Comparison of ENCODE assay signal across 9 mouse cellular contexts in the genomic region with DNA sequence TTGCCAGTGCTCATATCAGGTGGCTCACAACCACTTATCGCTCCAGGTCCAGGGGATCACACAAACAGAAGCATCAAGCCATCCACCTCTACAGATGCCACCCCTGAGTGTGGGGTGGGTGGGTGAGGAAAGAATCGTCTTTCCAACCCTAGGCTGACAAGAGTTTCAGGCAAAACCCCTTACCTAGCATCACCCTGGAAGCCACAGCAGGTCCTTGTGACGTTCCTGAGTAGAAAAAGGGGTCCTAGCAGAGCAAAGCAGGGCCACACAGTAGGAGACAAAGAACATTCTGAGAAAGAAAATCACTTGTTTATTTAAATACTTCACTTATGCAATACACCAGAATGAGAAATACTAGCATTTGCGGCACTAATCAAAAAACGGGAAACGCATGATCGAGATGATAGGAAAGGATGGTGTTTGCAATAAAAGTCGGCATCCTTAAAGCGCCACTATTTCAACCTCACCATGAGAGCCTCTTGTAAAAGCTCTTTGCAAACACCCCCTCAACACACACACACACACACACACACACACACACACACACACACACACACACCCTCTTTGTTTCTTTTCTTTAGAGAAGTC. TPM values are rescaled to one million over a fixed set of nuclear protein-coding genes. Genes with fewer than 3 reads are reported as not detected.
DNase-seq lines count a peak whose midpoint lies in the region; ATAC-seq lines count a peak whose summit lies in the region.
"Had no signal": no experiment of that assay in that cellular context is flagged by ENCODE, and none has a peak within 500 bp of the region (broad histone marks: within the 10 kb centered on the region; RNA-seq: fewer than 3 reads in every experiment).

No protein-coding gene starts in this region.

- H3K9ac ChIP-seq in intestine, embryonic 14.5 days (ENCODE audit: low read length), result no peak overlapping the region
- no peak overlapping the region for H3K9ac ChIP-seq in intestine, embryonic 15.5 days
- H3K9ac ChIP-seq in forebrain, embryonic 16.5 days (replicated peaks; ENCODE audit: low read depth, low read length), result no peak overlapping the region
- H3K9ac ChIP-seq in stomach, embryonic 16.5 days (ENCODE audit: low read length), result no peak overlapping the region

- no peak overlapping the region for H3K27ac ChIP-seq in intestine, embryonic 14.5 days (ENCODE audit: low read depth)
- no peak overlapping the region for H3K27ac ChIP-seq in intestine, embryonic 15.5 days
- no peak overlapping the region for H3K27ac ChIP-seq in forebrain, embryonic 16.5 days (ENCODE audit: low read length)
- H3K27ac ChIP-seq in midbrain, embryonic 10.5 days (replicated peaks), result 0 out of 2 replicates have a peak overlapping the region, but pooled peaks have one; percentile 10
- no peak overlapping the region for H3K27ac ChIP-seq in stomach, embryonic 16.5 days (ENCODE audit: low read length)

- no peaks in the 10 kb centered on the region for H3K9me3 ChIP-seq in intestine, embryonic 14.5 days (ENCODE audit: control insufficient read depth, low read length)
- no peaks in the 10 kb centered on the region for H3K9me3 ChIP-seq in intestine, embryonic 15.5 days
- H3K9me3 ChIP-seq in forebrain, embryonic 16.5 days (ENCODE audit: control insufficient read depth, low read length), result no peaks in the 10 kb centered on the region
- H3K9me3 ChIP-seq in midbrain, embryonic 10.5 days (replicated peaks), result no peaks in the 10 kb centered on the region
- H3K9me3 ChIP-seq in stomach, embryonic 16.5 days (replicated peaks; ENCODE audit: control insufficient read depth, low read length), result no peaks in the 10 kb centered on the region

- peak overlapping the region; percentile 45; the same call in 1 of the 2 replicates for H3K4me2 ChIP-seq in intestine, embryonic 14.5 days (ENCODE audit: low read length)
- H3K4me2 ChIP-seq in intestine, embryonic 15.5 days (replicated peaks), result no peak overlapping the region
- H3K4me2 ChIP-seq in forebrain, embryonic 16.5 days (ENCODE audit: low read length), result peak overlapping the region; percentile 63
- H3K4me2 ChIP-seq in stomach, embryonic 16.5 days (ENCODE audit: low read depth, low read length), result peak overlapping the region; percentile 49

- H3K27me3 ChIP-seq in intestine, embryonic 14.5 days (replicated peaks; ENCODE audit: control insufficient read depth, insufficient read depth, low read length), result 0 out of 2 replicates have a peak, but pooled peaks cover 20% of the 10 kb centered on the region
- peaks cover 8% of the 10 kb centered on the region; the same call in 1 of the 2 replicates for H3K27me3 ChIP-seq in intestine, embryonic 15.5 days (replicated peaks)
- H3K27me3 ChIP-seq in forebrain, embryonic 16.5 days (replicated peaks; ENCODE audit: control insufficient read depth, insufficient read depth, low read length), result peaks cover 5% of the 10 kb centered on the region; the same call in 1 of the 2 replicates
- peaks cover 87% of the 10 kb centered on the region for H3K27me3 ChIP-seq in midbrain, embryonic 10.5 days (ENCODE audit: low read depth, poor library complexity, severe bottlenecking)
- peaks cover 11% of the 10 kb centered on the region for H3K27me3 ChIP-seq in stomach, embryonic 16.5 days (ENCODE audit: control insufficient read depth, insufficient read depth, low read length)

- no peaks in the 10 kb centered on the region for H3K36me3 ChIP-seq in intestine, embryonic 14.5 days (ENCODE audit: control insufficient read depth, insufficient read depth, low read length)
- no peaks in the 10 kb centered on the region for H3K36me3 ChIP-seq in intestine, embryonic 15.5 days
- H3K36me3 ChIP-seq in forebrain, embryonic 16.5 days (ENCODE audit: control insufficient read depth, insufficient read depth), result no peaks in the 10 kb centered on the region
- H3K36me3 ChIP-seq in midbrain, embryonic 10.5 days, result no peaks in the 10 kb centered on the region
- no peaks in the 10 kb centered on the region for H3K36me3 ChIP-seq in stomach, embryonic 16.5 days (ENCODE audit: control insufficient read depth, insufficient read depth, low read length)

- H3K4me1 ChIP-seq in intestine, embryonic 14.5 days (replicated peaks; ENCODE audit: control insufficient read depth, insufficient read depth, low read length), result peaks cover 5% of the 10 kb centered on the region
- no peaks in the 10 kb centered on the region; the same call in 1 of the 2 replicates for H3K4me1 ChIP-seq in intestine, embryonic 15.5 days (replicated peaks)
- peaks cover 19% of the 10 kb centered on the region for H3K4me1 ChIP-seq in forebrain, embryonic 16.5 days (replicated peaks; ENCODE audit: control insufficient read depth, insufficient read depth, low read length)
- peaks cover 31% of the 10 kb centered on the region for H3K4me1 ChIP-seq in midbrain, embryonic 10.5 days
- H3K4me1 ChIP-seq in stomach, embryonic 16.5 days (ENCODE audit: control insufficient read depth, insufficient read depth, low read length), result peaks cover 5% of the 10 kb centered on the region; the same call in 1 of the 2 replicates

- no peak for ATAC-seq in intestine, embryonic 14.5 days (replicated peaks; ENCODE audit: low FRiP score, low TSS enrichment, low read depth)
- no peak for ATAC-seq in intestine, embryonic 15.5 days
- ATAC-seq in forebrain, embryonic 16.5 days, result no peak
- no peak for ATAC-seq in stomach, embryonic 16.5 days (ENCODE audit: insufficient read depth, low FRiP score)

- 11% methylated on average over 9 of the region's 9 CpGs for WGBS in intestine, embryonic 14.5 days
- WGBS in intestine, embryonic 15.5 days, result 13% methylated on average over 9 of the region's 9 CpGs
- 2% methylated on average over 9 of the region's 9 CpGs for WGBS in forebrain, embryonic 16.5 days
- 4% methylated on average over 9 of the region's 9 CpGs for WGBS in midbrain, embryonic 10.5 days
- 19% methylated on average over 9 of the region's 9 CpGs for WGBS in stomach, embryonic 16.5 days

- H3K4me3 ChIP-seq in intestine, embryonic 14.5 days (ENCODE audit: low read depth, low read length), result no peak overlapping the region
- H3K4me3 ChIP-seq in intestine, embryonic 15.5 days (replicated peaks), result no peak overlapping the region
- H3K4me3 ChIP-seq in forebrain, embryonic 16.5 days (replicated peaks; ENCODE audit: low read length), result no peak overlapping the region
- peak overlapping the region; percentile 49 for H3K4me3 ChIP-seq in midbrain, embryonic 10.5 days
- no peak overlapping the region for H3K4me3 ChIP-seq in stomach, embryonic 16.5 days (replicated peaks; ENCODE audit: low read length)

- no peak for DNase-seq in intestine, embryonic 14.5 days (ENCODE audit: low spot score)
- peak; percentile 29 for DNase-seq in midbrain, embryonic 10.5 days (ENCODE audit: low spot score)
- DNase-seq in natural killer cell, adult 2 months (ENCODE audit: low spot score in 2 of 2), result no peak
- no peak for DNase-seq in urinary bladder, adult 18-20 months (ENCODE audit: low spot score in 2 of 2)
- DNase-seq in adrenal gland, adult 18-20 months (ENCODE audit: low spot score in 2 of 2), result no peak
- DNase-seq: kidney, adult 18-20 months had no signal

RNA-seq across cellular contexts. Expression of a gene that starts 18.8 kb away (rescaled TPM):
- polyA plus RNA-seq in intestine, embryonic 14.5 days (2014; fragmentation: Nextera tagmentation; extraction: Ambion mirVana), result 23.9 and 25.1 TPM in 2 replicates
- polyA plus RNA-seq in intestine, embryonic 15.5 days (2015; fragmentation: Nextera tagmentation; extraction: Ambion mirVana), result 10.2 and 11.2 TPM in 2 replicates
- polyA plus RNA-seq in forebrain, embryonic 16.5 days (2015; fragmentation: Nextera tagmentation; extraction: Ambion mirVana), result 29.8 and 38.7 TPM in 2 replicates
- polyA plus RNA-seq in midbrain, embryonic 10.5 days (2016; fragmentation: Nextera tagmentation; extraction: Ambion mirVana), result 2.3 and 2.4 TPM in 2 replicates
- polyA plus RNA-seq in stomach, embryonic 16.5 days (2015; fragmentation: Nextera tagmentation; extraction: Ambion mirVana), result 11.8 and 15.0 TPM in 2 replicates
- total RNA-seq in adrenal gland, adult 18-20 months (2021), result 1 to 10 TPM; 3.4 to 3.8 TPM
